Mouse (Mus musculus) left cerebral cortex, adult 11 months (tissue): ENCODE data around the gene Sfxn5.
A peak's percentile ranks its signal among the peaks of the same experiment; 100 is the strongest.

Experiments used
- DNase-seq: peaks from one replicate; pipeline ENCODE4 v3.0.0; 2022; ENCODE audit warnings: low spot score

The Sfxn5 gene

DNA sequence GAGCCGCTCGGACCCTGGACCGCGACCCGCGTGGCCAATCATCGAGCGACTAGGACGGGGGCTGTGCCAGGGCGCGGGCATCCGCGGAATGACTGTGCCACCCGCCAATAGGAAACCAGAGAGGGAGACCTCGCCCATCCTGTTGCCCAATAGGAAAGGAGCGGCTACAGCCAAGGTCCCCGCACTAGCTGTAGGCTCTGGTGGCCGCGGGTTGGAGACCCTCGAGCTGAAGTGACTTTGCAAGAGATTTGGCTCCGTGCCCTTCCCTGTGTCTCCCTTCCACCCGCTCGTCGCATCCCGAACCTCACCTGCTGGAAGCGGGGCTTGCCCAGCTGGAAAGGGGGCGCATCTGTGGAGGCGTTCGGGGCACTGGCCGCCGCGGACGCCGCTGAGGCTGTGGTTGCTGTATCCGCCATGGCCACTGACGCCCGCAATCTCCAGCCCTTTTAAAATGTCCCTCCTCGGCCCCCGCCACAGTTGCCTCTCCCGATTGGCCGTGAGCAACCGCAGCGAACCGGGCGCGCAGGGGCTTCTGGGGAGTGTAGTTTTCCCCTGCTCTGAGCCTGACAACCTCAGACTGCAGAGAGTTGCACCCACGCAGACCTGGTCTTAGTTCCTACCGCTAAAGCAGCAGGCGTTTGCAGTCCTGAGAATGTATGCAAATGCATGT, at the start of gene Sfxn5:
TSS of gene Sfxn5 (minus strand) at position 423 of the 670 bp plus-strand sequence.
- peak; percentile 93 for DNase-seq

DNA sequence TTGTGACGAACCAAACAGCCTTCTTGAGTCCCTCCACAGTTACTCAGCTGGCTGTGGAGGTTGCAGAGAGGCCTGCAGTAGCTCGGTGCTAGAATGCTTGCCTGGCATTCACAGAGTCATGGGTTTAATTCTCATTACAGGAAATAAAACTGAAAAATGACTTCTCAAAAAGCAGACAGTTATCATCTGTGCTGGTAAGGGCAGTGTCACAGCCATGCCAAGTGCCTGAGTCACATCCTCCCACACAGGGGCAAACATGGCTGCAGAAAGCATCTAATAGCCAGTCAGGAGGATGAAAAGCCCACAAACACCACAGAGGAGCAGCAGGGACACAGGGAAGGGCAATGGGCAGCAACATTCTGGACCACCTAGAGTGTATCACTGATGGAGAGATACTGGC, 49.6 kb upstream of the Sfxn5 start:
- DNase-seq: no peak

DNA sequence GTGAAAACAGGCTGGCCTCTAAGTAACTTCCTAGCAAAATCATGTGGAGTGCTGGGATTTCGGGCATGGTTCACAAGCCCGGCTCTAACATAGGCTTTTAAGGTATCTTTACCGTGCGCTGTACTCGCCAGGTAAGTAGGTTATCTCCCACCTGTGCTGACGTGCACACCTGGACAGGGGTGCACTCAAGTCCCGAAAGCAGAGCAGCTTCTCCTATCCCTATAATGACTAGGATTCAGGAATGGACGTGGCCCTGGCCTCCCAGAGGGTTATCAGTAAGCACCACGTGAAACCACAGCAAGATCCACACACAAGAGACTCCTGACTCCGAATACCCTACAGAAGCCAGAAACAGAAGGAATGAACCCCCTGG, 48.4 kb upstream of the Sfxn5 start:
- no peak for DNase-seq

DNA sequence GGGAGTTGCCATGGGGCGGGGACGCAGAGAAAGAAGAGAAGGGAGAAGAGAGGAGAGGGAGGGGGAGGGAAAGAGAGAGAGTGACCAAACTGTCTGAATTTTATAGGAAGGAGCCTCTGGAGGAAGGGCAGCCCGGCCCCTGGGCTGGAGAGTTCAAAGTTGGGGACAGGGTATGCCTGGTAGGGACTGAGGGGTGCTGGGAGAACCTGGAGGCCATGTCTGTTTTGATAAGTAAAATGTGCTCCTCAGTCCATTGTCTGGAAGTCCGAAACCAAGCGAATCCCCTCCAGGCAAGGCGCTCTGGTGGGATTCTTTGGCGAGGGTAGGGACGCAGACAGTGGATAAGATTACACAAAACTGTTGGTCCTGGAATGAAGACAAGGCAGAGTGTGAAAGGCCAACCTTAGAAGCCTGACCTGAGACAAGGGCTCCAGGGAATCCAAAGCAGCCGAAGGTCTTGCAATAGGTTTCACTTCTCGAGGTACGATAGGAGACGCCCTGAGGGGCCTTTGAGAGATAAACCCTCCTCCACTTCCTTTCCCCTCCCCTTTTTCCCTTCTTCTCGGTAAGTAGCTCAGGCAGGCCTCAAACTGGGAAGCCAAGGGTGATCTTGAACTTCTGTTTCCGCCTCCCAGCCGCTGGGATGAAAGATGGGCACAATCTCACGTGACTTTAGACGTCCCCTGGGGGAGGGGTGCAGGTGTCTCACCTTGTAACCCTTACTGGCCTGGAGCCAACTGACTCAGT, 47.9 kb upstream of the Sfxn5 start:
- no peak for DNase-seq

DNA sequence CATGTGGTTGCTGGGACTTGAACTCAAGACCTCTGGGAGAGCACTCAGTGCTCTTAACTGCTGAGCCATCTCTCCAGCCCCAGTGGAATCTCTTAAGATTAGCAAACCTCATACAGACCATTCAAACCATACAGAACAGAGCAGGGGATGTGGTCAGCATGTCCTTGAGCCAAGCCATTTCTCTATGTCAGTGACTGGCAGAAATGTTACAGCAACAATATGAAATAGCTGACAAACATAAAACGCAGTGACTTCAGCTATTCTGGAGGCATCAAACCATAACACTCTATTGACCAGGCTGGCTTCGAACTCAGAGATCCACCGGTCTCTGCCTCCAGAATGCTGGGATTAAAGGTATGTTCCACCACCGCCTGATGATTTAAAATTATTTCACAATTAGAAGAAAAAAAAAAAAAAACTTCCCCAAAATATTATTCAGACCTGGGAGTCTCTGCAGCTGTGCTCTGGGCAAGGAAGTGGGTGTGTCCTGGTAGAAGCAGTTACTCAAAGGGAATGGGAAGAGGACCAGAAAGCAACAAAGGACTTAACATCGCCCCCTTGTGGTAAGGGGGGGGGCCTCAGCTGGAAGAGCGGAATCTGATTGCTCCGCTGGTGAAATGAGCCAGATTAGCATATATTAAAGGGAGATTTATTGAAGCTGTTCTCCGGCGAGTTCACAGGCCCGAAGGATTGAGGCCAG, 47.1 kb upstream of the Sfxn5 start:
- DNase-seq: peak; percentile 80

DNA sequence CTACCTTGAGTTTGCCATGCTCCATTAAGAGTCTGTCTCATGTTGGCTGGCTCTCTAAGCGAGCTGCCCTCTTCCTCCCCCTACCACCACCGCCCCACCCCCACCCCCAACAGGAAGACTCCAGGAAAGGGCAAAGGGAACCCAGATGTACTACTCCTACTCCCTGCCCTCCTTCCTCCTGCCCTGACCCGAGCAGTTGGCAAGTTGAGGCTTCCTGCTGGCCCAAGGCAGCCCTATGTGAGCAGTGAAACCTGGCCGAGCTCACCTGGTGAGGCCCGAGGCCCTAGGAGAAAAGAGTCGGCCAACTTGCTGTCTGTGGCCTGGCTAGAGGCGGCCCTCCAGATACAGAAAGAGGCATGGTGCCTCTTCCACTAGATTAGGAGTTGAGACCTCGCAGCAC, 45.4 kb upstream of the Sfxn5 start:
- DNase-seq: no peak

DNA sequence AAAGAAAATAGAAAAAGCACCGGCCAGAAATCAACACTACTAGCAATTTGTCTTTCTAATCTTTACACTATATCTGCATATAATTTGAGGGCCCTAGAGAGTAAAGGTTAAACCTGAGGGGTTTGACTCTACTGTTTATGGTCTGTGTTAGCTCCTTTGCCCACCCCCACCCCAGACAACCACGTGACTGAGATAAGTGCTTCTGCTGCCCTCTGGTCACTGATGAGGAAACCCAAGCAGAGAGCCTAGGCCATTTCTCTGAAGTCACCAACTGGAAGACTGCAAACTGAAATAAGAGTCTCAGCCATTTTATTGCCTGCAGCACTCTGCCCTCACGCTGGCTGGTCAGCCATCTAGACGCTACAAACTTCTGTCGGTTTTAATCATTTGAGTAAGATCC, 44.7 kb upstream of the Sfxn5 start:
- DNase-seq: no peak

DNA sequence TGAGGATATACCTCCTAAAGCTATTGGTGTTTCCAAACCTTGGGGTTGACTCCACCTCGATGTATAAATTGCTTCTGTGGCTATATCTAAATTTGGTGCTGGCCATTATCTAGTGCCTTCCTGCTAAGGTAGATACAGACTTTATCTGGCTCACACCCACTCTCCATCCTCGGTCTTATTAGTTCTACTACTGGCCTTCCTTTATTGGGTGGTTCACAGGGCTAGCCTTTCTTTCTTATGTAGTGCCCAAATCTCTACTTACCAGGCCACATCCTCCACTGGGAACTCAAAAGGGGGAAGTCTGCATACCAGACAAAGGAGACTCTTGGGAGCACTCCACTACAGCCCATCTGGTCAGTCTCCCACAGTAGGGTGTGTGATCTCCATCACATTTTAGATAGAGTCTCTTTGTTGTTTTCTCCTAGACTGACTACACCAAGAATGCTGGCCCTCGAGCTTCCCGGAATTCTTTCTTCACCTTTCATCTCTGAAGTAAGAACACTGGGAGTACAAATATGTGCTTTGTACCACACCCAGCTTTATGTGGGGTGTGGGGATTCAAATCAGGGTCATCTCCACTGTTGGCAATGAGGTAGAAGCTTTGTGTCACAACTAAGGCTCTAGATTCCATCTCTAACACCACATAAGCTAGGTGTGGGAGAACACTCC, 44.0 kb upstream of the Sfxn5 start:
- no peak for DNase-seq

DNA sequence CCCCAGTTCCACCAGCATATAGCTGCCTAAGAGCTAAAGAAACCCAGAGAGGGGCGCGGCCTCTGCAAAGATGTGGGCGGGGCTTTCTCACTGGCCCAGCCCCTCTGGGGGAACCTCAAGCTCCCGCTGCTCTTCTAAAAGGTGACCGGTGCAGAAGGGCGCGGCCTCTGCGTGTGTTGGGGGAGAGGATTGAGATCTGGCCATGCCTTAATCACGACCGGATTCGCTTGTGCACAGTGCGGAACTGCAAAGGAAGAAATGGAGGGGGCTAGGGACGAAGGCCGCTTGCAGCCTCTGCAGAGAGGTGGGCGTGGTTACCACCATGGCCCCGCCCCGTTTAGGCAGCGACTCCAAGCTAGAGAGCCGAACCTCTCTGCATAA, 41.5 kb upstream of the Sfxn5 start:
- DNase-seq: peak; percentile 93

DNA sequence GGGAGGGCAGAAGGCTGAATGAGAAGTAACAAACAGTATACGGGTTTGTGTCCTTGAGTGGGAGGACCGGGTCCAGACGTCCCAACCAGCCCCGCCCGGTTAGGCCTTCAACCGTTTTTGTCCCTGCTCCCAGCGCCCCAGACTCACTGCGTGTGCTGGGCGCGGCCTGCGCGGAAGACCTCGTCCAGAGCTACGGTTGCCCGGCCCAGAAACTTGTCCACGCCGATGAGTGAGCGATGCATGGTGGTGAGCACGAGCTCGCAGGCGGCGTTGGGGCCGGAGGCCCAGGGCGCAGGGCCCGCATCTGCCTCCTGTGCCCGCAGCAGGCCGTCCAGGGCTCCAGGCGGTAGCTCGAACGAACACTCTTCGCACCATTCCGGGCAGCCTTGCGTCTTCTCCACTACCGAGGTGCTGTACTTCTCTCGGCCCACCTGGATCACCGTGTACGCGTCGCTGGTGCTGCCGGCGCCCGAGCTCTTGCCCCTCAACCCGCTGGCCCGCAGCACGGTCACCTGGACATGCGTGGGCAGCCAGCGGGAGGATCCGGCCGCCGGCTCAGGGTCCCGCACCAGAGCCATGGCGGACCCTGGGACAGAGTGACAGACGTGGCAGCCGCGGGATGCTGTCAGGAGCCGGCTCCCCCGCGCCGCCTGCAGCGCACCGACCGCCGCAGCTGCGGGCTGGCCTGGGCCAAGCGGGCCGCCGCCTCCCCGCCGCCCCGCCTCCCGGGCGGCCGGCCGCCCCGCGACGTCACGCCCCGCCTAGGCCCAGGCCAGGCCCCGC, 40.9 kb upstream of the Sfxn5 start, which contains the start of gene Rab11fip5:
TSS of gene Rab11fip5 (minus strand) at position 684 of the 783 bp plus-strand sequence.
- no peak for DNase-seq

DNA sequence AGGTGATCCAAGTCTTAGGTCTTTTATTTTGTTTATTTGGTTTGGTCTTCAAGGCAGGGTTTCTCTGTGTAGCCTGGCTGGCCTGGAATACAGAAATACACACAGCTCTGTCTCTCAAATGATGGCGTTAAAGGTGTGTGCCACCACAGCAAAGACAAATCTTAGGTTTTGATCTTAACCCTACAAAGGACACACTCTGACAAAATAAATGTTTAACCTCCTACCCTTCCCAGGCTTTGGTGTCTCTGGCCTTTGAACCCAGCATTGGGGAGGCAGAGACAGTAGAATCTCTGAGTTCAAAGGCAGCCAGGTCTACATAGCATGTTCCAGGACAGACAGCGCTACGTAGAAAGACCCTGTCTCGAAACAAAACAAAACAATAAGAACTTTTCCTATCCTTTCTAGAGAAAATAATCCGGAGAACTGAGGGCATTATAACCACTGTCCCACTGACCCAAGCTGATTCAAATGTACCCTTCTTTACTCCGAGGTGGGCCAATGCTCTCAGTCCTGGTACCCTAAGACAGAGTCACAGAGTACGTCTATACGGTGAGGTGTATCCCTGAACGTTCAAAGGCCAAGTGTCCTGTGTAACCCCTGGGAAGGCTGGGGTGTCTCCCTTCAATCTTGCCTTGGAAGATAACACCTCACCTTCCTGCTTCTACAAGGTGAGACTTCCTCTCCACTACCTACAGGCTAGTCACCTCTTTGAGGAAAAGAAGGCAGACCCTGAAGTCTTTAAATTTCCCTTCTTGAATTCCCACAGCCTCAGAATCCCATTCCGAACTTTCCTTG, 40.0 kb upstream of the Sfxn5 start:
- DNase-seq: no peak

DNA sequence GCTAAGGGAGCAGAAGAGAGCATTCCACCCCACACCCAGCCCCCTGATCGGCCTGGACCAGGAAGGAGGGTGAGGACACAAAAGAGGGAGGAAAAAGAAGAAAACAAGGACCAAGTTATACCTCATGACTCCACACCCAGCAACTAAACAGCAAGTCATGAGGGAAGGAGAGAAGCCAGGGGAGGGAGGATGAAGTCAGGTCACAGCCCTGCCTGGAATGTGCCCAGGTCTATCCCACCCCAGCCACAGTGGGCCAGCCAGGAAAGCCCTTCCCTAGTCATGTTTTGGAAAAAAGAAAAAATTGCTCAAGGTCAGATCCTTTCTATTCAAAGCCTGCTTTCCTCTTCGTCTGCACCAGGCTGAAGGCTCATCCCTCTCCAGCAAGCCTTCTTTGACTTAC, 39.3 kb upstream of the Sfxn5 start:
- DNase-seq: no peak

DNA sequence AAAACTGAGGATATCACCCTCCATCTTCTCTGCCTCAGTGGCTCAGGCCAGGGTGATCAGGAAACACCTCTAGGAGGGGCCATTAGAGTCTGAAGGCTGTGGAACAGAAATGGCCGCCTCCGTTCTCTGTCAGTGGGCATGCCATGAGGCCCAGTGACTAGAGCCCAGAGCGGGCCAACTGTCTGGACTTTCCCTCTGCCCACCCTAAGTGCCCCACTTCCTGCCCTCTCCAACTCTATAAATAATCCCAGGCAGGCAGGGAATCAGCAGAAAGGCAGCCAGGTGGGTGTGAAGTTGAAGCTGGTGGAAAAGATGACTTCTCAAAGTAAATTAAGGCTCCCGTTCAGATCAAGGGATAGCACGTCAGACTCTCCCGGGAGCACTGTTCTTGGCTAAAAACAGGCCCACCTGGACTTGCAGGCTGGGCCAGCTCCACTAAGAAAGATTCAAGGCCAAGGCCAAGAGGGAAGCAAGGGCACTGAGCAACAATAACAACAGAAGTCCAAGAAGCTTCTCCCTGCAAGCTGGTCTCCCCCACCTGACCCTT, 38.7 kb upstream of the Sfxn5 start:
- no peak for DNase-seq

DNA sequence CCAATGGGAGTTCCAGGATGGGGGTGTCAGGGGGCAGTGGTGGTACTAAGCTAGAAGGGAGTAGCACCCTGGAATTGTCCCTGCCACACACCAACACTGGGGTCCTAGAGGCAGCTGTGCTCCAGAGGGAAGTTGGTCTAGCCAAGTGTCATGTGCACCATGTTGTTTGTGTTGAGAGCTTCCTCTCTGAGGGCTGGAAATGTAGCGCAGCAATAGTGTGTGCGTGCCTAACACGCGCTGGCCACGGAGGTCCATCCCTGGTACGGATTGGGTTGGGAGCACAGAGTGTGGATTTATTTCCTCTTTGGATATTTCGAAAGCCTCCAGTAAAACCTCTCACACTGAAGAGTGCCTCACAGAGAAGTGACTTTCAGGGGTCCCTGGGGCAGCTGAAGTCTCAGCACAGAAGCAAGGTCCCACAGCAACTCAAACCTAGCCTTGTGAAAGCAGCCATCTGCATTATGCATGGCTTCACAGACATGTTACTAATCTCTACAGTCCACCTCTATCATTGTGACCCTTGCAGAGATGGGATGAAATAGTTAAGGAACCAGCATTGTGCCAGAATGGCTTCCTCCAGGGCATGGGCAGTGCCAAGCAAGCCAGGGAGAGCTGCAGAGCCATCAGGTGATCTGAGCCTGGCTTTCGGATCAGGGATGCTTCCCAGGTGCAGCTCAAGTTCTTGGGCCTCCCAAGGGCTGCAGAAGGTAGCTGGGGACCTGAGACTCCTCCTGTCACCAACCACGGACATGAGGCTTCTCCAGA, 37.6 kb upstream of the Sfxn5 start:
- DNase-seq: no peak

DNA sequence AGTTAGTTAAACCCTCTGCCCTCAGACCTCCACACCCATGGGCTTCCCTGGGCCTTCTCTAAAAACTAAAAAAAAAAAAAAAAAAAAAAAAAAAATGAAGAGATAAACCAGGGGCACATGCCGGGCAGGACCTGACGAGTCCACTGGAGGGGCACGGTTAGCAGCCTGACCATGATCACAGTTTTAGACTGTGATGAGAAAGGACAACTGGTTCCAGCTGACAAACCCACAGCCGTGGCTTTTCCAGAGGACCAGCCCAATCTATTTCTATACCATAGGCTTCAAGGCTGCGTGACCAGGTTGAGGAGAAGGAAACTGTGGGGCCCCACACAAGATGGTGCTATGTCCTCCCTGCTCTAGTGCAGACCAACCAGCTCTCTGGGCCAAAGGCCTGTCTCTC, 36.8 kb upstream of the Sfxn5 start:
- no peak for DNase-seq

DNA sequence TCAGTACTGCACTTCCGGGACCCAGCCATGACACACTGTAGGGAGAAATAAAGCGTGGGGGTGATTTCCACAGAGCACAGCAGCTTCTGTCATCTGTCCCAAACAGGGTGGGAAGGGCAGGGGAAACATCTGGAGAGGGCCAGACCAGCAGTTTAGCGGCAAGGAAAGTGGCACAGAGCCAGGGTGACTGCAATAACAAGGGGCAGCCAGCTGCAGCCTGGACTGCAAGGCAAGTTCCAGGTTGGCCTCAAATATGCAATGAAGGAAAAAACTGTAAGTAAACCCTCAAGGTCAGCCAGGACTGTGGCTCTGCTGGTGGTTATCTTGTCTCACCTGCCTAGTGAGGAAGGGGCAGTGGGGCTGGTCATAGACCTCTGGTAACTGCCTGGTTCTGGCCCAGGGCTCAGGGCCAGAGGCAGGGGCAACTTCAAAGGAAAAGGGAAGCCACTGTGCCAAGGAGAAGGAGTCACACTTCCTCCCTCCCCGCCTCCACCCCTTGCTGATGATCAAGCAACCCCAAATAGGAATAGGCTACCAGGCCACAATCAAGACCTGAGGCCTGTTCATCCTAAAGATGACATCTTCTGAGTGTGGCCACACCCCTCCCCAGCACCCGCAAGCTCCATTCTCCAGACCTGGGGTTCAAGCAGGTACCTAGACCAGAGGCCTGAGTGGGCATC, 36.1 kb upstream of the Sfxn5 start:
- no peak for DNase-seq

DNA sequence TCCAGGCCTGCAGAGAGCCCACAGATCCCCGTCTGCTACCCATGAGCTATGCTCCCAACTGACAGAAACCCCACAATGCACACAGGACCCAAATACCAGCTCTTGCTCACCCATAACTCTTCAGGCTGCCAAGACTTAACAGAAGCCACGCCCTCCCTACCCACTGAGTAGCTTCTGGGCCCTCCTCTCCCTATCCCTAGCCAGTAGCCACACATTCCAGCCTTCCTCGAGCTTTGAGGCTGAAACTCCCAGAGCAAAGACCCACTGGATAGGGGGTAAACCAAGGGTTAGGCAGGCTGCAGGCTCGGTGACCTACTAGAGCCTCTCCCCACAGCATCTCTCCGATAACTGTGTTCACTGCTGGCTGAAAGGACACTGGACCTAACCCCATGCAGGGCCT, 35.5 kb upstream of the Sfxn5 start:
- no peak for DNase-seq

DNA sequence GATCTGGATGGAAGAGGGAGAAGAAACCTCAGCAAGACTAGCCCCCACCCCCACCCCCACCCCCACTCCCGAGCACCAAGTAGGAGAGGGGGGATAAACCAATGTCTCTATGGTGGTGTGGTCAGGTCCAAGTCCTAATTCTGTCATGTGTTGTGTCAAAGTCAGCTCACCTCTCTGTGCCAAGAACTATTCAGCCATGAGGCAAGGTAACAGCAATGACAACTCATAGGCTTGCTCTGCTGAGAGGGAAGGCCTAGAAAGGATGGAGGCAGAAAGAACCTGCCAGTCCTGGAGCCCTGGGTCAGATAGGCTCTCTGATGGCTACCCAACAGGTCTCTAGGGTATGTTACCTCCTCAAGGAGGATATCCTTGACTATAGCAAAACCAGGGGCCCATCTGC, 34.9 kb upstream of the Sfxn5 start:
- no peak for DNase-seq

DNA sequence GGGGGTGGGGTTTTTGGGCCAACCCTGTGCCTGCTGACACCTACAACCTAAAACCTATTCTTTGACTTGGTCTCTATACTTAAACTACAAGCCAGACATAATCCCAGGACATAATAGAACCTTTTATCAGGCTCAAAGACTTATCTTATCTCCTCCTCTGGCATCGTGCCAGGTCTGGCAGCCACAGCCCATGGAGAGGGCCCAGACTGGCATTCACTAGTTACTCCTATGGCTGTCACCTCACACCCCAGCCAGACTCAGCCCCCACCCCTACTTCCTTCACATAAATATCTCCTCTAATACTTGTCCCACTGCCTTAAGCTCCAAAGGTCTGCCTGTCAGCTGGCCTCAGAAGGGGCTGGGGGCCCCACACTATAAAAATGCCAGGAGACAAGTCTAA, 33.2 kb upstream of the Sfxn5 start:
- DNase-seq: no peak
